Mouse (Mus musculus) lung, adult 18-20 months (tissue): ENCODE data around the gene Gm49320.
A peak's percentile ranks its signal among the peaks of the same experiment; 100 is the strongest.
"Not testable (repeated sequence)": the region's sequence is repeated elsewhere in the genome, so short reads cannot be mapped to it uniquely, and the experiment has no call there.

Source experiments
- DNase-seq, 2 experiments: peaks; one replicate each; pipeline ENCODE4 v3.0.0; 2022; ENCODE audit warnings: mixed read lengths in 2 of 2

Gene Gm49320

DNA sequence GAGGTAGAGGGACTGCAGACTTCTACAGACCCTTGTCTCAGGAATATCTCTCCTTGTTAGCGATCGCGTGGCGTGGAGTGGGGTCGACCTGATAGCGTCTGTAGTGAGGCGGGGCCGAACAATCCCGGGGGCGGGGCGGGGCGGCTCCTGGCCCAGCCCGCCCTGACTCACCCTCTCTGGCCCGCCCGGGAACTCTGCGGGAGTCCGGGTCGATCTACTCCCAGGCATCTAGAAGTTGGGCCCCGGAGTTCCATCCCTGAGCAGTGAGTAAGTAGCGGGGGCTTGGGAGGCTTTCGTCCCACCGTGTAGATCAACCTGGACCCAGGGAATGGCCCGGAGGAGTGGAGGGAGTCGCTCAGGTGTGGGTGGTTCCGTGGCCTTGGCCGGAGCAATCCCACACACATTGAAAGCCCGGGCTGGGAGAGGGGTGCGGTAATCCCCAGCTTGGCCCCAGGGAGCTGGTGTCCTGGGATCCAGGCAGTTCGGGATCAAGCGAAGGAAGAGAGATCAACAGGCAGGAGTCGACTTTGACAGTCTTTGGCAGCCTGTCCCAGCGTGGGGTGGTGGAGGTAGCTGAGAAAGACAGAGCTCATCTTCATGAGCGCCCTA is 11.8 kb upstream of the Gm49320 start, which contains the start of gene Lrrc8e:
TSS of gene Lrrc8e (plus strand) at position 89 of the 609 bp plus-strand sequence.
- DNase-seq = peak; percentile 39 to 60

- no peak for DNase-seq
These were observed 10.7 kb upstream of the Gm49320 start for GRCm38 (mm10) chr8:4227919-4228318.

DNA sequence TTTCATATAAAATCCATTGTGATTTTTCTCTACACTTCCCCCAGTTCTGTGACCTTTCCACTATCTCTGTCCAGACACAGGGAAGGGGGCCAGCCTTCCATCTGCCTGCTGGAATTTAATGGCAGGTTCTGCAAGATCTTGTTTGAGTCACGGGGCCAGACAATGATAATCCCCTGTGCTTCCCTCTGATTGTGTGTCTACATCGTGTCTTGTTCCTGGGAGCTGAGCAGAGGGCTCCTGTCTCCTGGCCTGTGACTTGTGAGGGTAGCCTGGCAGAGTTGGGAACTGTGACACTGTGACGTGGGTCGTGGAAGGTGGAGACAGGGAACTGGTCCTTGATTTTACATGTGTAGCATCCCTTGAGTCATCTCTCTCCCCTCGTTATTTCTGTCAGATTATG is 8.9 kb upstream of the Gm49320 start:
- no peak for DNase-seq

- DNase-seq = peak; percentile 76 to 86
These were observed 7.9 kb upstream of the Gm49320 start for GRCm38 (mm10) chr8:4230612-4231351.

GRCm38 (mm10) chr8:4237814-4238433 is 741 bp upstream of the Gm49320 start:
- DNase-seq = peak in 1 of 2 experiments; percentile 24

DNA sequence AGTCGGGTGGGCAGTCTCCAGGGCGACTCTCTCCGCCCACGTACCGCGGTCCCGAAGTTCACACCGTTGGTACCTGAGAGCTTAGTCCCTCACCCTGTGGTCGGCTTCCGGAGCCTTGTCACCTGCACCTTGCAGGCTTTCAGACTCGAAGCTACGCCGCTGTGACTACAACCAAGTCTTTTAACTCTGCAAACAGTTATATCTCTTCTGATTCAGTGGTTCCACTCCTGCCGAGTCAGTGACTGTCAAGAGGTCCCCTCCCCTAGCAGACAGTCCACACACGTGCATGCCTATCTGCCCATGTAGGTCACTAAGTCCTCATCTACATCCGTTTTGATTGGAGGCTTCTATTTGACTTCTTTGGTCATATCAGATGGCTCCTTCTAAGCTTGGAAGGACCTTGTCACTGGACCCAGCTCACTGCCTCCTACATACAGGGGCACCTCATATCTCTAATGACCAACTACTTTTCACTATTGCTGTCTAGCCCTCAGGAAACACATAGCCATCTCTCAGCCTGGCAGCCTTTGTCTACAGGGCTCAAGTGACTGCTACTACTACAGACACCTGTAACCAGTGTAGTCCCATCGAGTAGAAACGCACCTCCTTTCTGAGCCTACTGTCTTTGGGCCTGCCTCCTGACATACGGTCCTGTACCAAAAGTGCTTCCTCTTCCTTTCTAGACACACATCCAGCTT is 677 bp downstream of the Gm49320 start:
- no peak for DNase-seq

- DNase-seq = no peak
These were observed 6.4 kb downstream of the Gm49320 start for GRCm38 (mm10) chr8:4245061-4245460.

DNA sequence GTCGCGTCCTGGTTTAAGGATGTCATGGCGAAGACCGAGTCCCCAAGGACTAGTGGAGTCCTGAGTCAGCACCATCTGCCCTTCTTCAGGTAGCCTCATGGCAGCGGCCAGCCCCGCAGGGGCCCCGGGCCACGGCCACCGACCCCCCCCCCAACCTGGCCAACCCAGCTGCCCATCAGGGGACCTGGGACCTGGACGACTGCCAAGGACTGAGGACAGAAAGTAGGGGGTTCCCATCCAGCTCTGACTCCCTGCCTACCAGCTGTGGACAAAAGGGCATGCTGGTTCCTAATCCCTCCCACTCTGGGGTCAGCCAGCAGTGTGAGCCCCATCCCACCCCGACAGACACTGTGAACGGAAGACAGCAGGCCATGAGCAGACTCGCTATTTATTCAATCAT is 7.1 kb downstream of the Gm49320 start:
- no peak for DNase-seq

- DNase-seq = no peak
These were observed 8.6 kb downstream of the Gm49320 start for GRCm38 (mm10) chr8:4247241-4247640.

DNA sequence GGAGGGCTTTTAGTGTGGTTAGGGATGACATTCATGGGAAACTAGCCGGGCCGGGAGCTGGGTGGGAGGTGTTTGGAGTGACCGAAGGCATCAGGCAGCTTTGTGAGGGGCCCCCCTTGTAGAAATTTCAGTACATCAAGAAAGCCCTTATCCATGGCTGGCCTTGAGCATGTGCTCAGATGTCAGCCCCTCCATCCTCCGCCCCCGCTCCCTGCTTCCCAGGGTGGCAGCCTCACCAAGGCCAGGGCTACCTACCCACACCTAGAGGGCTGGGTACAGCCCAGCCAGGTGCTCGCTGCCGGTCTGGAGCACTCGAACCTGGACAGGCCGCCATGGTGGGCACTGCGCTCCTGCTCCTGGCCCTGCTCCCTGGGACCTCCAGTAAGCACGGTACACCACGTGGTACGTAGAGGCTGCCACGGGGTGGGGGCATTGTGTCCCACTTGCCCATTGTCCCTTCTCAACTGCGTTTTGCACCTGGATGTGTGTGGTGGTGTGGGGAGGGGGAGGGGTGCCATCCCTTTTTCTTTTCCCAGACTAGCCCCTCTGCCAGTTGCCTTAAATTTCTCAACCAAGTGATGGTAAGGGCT is 9.4 kb downstream of the Gm49320 start, which contains the start of gene Tgfbr3l:
TSS of gene Tgfbr3l (plus strand) at position 264 of the 590 bp plus-strand sequence.
- DNase-seq = no peak

DNA sequence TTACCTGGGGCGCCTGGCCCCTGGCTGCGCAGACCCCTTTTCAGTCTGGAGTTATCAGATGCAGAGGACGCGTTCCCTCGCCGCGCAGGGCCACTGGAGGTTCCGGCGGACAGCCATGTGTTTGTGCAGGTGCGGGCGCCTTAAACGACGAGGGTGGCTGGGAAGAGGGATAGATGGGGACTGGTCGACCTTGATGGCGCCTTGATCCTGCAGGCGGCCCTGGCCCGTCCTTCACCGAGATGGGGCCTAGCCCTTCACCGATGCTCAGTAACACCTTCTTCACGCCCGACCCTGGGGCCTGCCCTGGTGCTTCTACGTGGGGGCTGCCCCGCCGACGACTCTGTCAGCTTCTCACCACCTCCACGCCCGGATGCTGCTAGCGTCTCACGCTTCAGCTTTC is 10.5 kb downstream of the Gm49320 start:
- no peak for DNase-seq

GRCm38 (mm10) chr8:4250306-4250970 is 11.8 kb downstream of the Gm49320 start:
- peak; percentile 75 to 84 for DNase-seq

DNA sequence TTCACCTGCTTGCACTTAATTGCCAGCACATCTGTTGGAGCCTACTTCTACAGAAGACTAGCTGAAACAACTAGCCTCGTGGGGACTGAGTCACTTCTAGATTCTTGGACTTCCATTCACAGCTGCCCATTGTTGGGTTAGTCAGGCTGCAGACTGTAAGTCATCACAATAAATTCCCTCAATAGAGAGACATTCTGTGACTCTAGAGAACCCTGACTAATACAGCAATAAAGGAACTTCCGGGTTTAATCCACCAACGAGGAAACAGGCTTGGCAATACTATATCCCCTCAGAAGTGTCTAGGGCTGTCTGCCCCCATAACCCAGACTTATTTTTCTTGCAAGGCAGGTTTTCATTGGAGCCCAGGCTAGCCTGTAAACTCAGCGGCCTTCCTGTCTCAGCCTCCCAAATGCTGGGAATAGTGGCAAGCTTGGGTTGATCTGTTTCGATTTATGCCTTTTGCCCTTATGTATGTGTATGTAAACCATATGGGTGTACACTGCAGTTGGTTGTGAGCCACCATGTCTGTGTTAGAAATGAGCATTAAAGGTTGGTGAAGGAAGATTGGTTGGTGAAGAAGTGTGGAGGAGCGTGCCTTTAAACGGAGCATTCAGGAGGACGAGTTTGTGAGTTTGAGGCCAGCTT is 13.6 kb downstream of the Gm49320 start:
- no peak for DNase-seq

- peak; percentile 95 to 97 for DNase-seq
These were observed 14.5 kb downstream of the Gm49320 start, which contains the start of gene Snapc2 for GRCm38 (mm10) chr8:4252934-4253841. TSS of gene Snapc2 (plus strand) at chr8:4253080.

- DNase-seq = peak in 1 of 2 experiments; percentile 34
These were observed 15.3 kb downstream of the Gm49320 start for GRCm38 (mm10) chr8:4254001-4254400.

GRCm38 (mm10) chr8:4255471-4255870 is 16.8 kb downstream of the Gm49320 start:
- DNase-seq = not testable (repeated sequence)

DNA sequence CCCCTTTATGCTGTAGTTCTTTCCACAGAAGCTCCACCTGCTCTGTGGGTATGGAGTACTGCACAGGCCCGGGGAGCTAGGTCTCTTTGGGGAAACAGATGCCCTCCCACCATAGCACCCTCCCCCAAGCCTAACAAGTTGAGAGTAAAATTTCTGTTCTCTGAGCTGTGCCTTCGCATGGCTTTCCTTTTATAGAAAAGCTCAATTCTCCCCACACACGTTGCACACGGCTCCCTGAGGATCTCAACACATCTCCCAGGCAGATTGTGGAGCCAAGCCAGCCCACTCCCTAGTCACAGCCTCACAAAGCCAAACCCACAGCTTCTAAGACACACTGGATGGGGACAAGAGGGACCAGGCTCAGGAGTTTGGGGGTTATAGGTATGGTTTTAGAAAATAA is 18.2 kb downstream of the Gm49320 start:
- no peak for DNase-seq

DNA sequence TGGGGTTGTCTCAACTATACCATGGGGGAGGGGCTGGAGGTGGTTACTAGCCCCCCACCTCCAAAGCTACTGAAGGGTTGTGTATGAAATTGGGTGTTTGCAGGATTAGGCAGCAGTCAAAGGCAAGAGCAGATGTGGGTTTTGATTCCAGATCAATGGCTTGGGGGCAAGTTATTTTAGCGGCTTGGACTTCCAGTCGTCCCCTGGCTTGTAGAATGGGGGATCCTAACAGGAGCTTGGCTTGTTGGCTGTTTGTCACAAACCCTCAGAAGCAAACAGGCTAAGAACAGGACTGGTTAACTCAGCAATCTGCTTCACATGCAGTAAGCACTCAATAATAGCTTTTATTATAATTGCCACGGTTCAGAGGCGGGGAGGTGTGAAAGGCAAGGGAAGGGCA is 18.7 kb downstream of the Gm49320 start:
- no peak for DNase-seq

DNA sequence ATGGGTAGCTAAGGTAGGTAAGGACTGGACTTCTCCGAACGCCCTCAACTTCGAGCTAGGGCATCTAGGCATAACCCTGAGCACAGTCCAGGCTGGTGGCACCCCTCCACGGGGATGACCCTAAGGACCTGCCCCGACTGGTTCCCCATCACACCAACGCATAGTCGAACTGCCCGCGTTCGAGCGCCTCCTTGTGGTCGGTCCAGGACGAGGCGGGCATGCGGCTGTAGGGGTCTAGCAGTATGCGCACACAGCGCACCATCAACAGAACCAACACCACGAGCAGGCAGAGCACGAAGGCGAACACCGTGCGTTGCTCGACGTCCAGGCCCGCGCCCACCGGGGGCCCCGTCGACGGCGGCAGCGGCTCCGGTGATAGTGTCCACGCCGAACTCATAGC is 19.6 kb downstream of the Gm49320 start:
- peak; percentile 65 to 74 for DNase-seq

GRCm38 (mm10) chr8:4258678-4259077 is 20.0 kb downstream of the Gm49320 start:
- peak in 1 of 2 experiments; percentile 29 for DNase-seq
